Mouse (Mus musculus): ENCODE results near the gene 2010111I01Rik.

The 2010111I01Rik gene

GRCm38 (mm10) chr13:62964640-62965311 is at the start of gene 2010111I01Rik:
Gene 2010111I01Rik (plus strand): TSS chr13:62964893.
- in situ Hi-C loops (cut with MboI): no loop called here

GRCm38 (mm10) chr13:62916675-62917074 is 48.0 kb upstream of the 2010111I01Rik start:
- in situ Hi-C loops (cut with MboI): no loop called here

DNA sequence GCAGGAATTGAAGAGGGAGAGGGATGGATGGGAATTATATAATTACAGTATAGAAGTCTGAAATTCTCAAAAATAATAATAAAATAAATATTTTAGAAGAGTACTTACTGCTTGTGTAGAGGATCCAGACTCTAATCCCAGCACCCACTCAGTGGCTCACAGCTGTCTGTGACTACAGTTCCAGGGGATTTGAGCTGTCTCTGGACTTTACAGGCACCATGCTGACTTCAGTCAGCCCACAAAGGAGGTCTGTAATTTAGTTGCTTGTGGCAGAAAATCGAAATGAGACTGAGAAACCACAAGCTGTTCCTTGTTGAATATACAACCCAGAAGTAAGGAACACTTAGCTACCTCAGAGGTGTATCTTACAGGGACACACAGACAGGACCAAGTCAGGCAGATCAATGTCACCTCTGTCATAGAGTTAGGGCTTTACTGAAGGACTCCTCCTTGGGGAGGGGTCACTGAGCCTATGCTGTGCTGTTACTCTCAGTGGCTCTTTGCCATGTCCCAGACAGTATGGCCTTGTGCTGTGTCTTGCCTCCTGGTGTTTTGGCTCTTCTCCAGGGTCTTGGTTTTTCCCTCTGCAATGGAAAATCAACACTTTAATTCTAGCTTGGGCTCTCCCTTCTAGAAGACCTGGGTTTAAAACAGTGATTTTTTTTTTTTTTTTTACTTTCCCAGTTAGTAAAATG is 47.1 kb upstream of the 2010111I01Rik start:
- in situ Hi-C loops (cut with MboI): no loop called here

- in situ Hi-C loops (cut with MboI): loop anchor here (10.0 kb wide), 1 partner anchor 405 kb away; no protein-coding TSS in a partner anchor
These were observed 44.9 kb upstream of the 2010111I01Rik start for GRCm38 (mm10) chr13:62919647-62920341.

DNA sequence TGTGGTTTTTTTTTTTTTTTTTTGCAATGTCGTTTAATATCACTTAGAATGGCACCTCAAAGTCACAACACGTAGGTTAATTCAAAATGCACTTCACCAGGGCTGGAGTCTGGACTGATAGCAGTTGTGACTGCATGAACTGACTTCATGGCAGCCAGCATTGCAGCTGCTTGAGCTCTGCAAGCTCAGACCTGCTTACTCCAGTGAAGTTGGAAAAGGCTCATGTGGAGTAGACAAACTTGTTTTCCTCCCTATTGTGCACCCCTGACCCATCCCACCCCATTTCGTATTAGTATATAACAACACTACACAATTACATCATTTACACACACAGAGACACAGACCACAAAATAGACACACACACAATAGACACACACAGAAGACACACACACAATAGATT is 42.0 kb upstream of the 2010111I01Rik start:
- in situ Hi-C loops (cut with MboI): loop anchor here (10.0 kb wide), 1 partner anchor 402 kb away; no protein-coding TSS in a partner anchor

GRCm38 (mm10) chr13:62923182-62923581 is 41.5 kb upstream of the 2010111I01Rik start:
- in situ Hi-C loops (cut with MboI): loop anchor here (10.0 kb wide), 1 partner anchor 402 kb away; no protein-coding TSS in a partner anchor

DNA sequence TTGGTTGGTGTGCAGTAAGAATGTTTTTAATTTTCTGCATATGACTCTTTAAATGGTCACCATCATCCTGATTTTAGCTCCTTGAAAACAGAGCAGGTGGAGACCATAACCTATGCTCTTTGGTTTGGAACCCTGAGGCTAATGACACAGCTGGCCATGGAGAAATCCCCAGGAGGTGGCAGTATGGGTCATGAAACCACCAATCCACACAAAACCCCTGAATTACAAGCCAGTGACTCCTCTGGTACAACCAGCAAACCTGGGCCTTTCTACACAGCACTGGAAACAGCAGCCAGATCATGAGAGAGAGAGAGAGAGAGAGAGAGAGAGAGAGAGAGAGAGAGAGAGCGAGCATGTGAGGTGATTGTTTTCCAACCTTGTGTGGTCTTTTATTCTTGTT is 38.2 kb upstream of the 2010111I01Rik start:
- in situ Hi-C loops (cut with MboI): loop anchor here (10.0 kb wide), 1 partner anchor 398 kb away; no protein-coding TSS in a partner anchor

GRCm38 (mm10) chr13:62927470-62927869 is 37.2 kb upstream of the 2010111I01Rik start:
- in situ Hi-C loops (cut with MboI): loop anchor here (10.0 kb wide), 1 partner anchor 397 kb away; no protein-coding TSS in a partner anchor

GRCm38 (mm10) chr13:62929144-62929543 is 35.5 kb upstream of the 2010111I01Rik start:
- in situ Hi-C loops (cut with MboI): loop anchor here (10.0 kb wide), 1 partner anchor 396 kb away; no protein-coding TSS in a partner anchor

GRCm38 (mm10) chr13:62929766-62930389 is 34.8 kb upstream of the 2010111I01Rik start:
- in situ Hi-C loops (cut with MboI): loop anchor here (10.0 kb wide), 1 partner anchor 395 kb away; no protein-coding TSS in a partner anchor

DNA sequence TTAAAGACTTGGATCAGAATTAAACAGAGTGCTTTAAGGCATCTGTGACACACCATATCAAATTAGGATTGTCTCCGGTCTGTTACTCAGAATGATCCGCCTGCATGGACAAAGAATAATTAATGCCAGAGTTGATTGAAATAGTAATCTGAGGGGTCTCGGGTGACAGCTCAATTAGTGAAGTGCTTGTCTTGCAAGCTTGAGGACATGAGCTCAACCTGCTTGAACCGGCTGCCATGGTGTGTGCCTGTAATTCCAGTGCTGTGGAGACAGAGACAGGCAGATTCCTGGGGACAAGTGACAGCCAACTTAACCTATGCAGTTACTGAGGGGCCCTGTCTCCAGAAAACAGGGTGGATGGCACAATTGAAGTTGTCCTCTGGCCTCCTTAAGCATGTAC is 32.2 kb upstream of the 2010111I01Rik start:
- in situ Hi-C loops (cut with MboI): no loop called here

DNA sequence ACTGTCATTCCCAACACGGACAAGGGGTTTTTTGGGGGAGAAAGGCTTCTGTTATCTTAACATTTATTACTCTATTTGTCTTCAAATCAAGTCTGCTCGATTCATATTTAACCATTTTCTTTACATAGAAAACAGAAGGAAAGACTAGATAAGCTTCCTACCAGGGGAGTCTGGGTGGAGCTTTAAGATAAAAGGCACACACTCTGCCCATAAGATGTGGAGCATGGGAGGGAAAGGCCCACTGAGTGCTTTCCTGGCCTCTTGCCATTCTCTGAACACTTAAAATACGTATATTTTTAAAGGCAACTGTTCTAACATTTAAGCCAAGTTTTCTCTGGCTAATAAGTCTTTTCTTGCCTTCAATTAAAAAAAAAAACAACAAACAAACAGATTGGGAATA is 25.3 kb upstream of the 2010111I01Rik start:
- in situ Hi-C loops (cut with MboI): no loop called here

- in situ Hi-C loops (cut with MboI): no loop called here
These were observed 24.9 kb upstream of the 2010111I01Rik start for GRCm38 (mm10) chr13:62939797-62940196.

DNA sequence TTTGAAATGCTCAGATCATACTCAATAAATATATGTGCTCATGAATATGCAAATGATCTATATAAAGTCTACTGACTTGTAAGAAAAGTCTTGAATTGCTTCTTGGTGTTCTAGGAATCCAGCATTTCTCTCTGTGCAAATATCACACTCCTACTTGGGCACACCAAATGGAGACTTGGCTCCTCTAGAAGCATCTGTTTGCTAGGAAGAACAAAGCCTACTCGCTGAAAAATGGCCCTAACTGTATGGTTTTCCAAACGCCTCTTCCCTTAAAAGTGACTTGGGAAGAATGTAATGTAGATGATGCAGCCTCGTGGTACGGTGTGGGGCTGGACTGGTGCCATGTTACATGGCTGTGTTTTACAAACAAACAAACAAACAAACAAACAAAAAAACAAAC is 24.0 kb upstream of the 2010111I01Rik start:
- in situ Hi-C loops (cut with MboI): no loop called here

DNA sequence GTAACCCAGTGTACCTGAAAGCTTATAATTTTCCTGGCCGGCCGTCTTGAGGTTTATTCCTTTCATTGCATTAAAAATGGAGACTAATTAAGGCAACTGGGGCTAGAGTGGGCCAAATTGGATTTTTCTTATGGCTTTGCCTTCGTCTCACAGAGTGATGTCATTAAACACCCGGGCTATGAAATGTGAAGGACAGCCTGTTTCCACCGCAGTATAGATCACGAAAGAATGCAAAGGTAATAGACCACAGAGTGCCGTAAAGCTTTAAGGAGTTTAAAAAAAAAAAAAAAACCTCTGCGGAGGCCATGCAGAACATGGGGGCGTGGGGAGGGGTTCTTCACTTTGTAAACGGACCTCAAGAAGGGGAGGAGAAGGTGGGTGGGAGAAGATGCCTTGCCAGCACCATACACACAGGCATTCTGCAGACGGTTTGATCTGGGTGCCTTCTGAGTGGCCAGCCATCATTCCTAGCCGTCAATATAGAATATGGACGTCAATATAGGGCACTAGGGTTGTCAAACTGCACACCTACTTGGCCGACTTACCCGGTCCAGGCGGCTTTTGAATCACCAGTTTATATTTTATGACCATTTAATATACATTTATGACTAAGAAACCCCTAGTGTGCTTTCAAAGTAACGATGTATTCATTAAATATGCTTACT is 23.2 kb upstream of the 2010111I01Rik start:
- in situ Hi-C loops (cut with MboI): no loop called here

DNA sequence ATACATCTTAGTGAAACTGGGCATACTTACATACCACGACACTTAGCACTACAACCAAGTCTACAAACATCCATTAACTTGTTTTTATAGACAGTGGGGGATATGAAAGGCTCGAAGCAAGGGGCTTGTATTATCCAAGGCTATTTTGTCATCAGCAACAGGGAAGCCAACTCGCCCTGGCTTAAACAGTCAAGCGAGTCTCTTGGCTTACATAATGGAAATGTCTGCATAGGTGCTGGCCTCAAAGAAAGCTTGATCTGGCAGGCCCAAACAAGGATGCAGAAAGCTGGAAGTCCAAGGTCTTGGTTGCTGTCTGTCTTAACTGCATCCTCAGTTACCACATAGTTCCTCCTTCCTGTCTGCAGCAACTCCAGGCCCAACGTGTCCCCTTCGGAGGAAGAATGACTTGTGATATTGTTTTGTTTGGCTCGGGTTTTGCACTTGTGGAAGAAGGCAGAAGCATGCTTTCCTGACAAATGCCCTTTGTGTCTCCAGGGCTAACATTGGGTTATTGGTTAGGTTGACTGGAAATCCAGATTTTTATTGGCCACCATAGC is 21.3 kb upstream of the 2010111I01Rik start:
- in situ Hi-C loops (cut with MboI): no loop called here

GRCm38 (mm10) chr13:62944109-62944508 is 20.6 kb upstream of the 2010111I01Rik start:
- in situ Hi-C loops (cut with MboI): no loop called here

GRCm38 (mm10) chr13:62949560-62950188 is 15.0 kb upstream of the 2010111I01Rik start:
- in situ Hi-C loops (cut with MboI): no loop called here

- in situ Hi-C loops (cut with MboI): no loop called here
These were observed 13.1 kb upstream of the 2010111I01Rik start for GRCm38 (mm10) chr13:62951606-62952005.

- in situ Hi-C loops (cut with MboI): no loop called here
These were observed 12.6 kb upstream of the 2010111I01Rik start for GRCm38 (mm10) chr13:62952047-62952446.
